Mouse (Mus musculus) lung, embryonic 16.5 days (tissue): ENCODE measurements around the gene Fxyd5. TPM values are rescaled to one million over a fixed set of nuclear protein-coding genes. Genes with fewer than 3 reads are reported as not detected.

Experiments used
- ATAC-seq: fragments of 200-750 bp; cut with Nextera tagmentation; 2 replicates; pipeline ENCODE4 v1.8.0; 2017; ENCODE audit warnings: low read depth, mild to moderate bottlenecking, moderate library complexity
- H3K27ac ChIP-seq: fragments of 300-500 bp; sonication (generic); 2 replicates; pipeline ENCODE4 v1.5.1; 2014; ENCODE audit warnings: mild to moderate bottlenecking, control low read depth, low read length
- H3K27me3 ChIP-seq: fragments of 300-500 bp; sonication (generic); 2 replicates; pipeline ENCODE4 v1.6.1; 2014; ENCODE audit warnings: low read depth, low read length, mixed read lengths; ENCODE audit not compliant: control insufficient read depth, insufficient read depth
- H3K36me3 ChIP-seq: fragments of 300-500 bp; sonication (generic); 2 replicates; pipeline ENCODE4 v1.6.1; 2014; ENCODE audit warnings: low read length; ENCODE audit not compliant: control insufficient read depth, insufficient read depth
- H3K4me1 ChIP-seq: fragments of 300-500 bp; sonication (generic); replicated peaks from 2 replicates; pipeline ENCODE4 v1.6.1; 2014; ENCODE audit warnings: low read length, mixed read lengths; ENCODE audit not compliant: control insufficient read depth, insufficient read depth
- H3K4me2 ChIP-seq: fragments of 300-500 bp; sonication (generic); 2 replicates; pipeline ENCODE4 v1.6.1; 2014; ENCODE audit warnings: low read depth, low read length, control low read depth
- H3K4me3 ChIP-seq: fragments of 300-500 bp; sonication (generic); 2 replicates; pipeline ENCODE4 v1.5.1; 2014; ENCODE audit warnings: mild to moderate bottlenecking, low read length, control low read depth
- H3K9ac ChIP-seq: fragments of 300-500 bp; sonication (generic); 2 replicates; pipeline ENCODE4 v1.6.1; 2014; ENCODE audit warnings: low read length, control low read depth
- H3K9me3 ChIP-seq: fragments of 300-500 bp; sonication (generic); 2 replicates; pipeline ENCODE4 v1.6.1; 2016; ENCODE audit warnings: low read length; ENCODE audit not compliant: control insufficient read depth
- WGBS: fragments of 180-500 bp; shearing (Covaris S2); extraction: QIAGEN DNeasy Blood & Tissue Kit; methylation state at CpG from one replicate; pipeline ENCODE4 v1.1.7; 2014; 5-methylcytosine and 5-hydroxymethylcytosine counted together
- polyA plus RNA-seq: library from polyadenylated mRNA; unstranded; fragments of >200 nt; fragmentation: Nextera tagmentation; extraction: Ambion mirVana; gene quantifications from 2 replicates; pipeline ENCODE4 v1.2.1, GENCODE M21; 2015

Gene Fxyd5
- polyA plus RNA-seq, 1 experiment from 2014 or later = 62.1 TPM

DNA sequence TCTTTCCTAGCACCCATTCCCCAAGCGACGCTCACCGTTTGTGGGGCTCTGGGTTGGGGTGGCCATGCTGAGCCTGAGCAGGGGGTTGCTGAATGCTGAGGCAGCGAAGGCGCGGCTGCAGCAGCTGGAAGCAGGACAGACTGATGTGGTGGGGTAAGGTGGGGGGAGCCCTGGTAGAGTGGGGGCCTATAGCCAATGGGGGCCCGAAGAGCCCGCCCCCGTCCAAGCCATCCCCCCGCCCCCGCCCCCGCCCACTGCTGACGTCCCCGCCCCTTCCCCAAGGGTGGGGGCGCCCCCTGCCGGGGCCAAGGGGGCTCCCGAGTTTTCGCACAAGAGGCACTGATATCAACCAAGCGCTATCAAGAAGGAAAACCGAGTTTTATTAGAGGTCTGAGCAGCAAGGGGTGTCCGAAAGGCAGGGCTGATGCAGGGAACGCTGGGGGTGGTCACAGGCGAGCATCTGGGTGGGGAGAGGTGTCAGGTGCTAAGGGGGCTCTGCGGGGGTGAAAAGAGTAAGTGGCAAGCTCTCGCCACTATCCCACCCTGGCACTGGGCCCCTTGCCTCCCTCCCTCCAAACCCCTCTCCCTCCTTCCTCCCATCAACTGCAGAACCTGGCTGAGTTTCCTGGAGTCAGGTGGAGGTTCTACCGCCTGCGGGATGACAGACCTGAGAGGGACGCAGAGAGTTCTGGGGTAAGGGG is 9.2 kb upstream of the Fxyd5 start, which contains the start of gene Fxyd7:
Fxyd7 (minus strand) TSS at position 147 of the 701 bp plus-strand sequence.
- peak within 1 kb of the TSS; percentile 18; the same call in 1 of the 2 replicates for H3K4me3 ChIP-seq
- no peak for ATAC-seq
- H3K9ac ChIP-seq = no peak within 1 kb of the TSS; the same call in 1 of the 2 replicates
- peaks cover 39% of the 10 kb centered on the region for H3K4me1 ChIP-seq
- WGBS = 3% methylated on average over 26 of the region's 28 CpGs
- peaks cover 41% of the 10 kb centered on the region for H3K27me3 ChIP-seq
- H3K36me3 ChIP-seq = no peaks in the 10 kb centered on the region
- H3K9me3 ChIP-seq = no peaks in the 10 kb centered on the region
- peak within 1 kb of the TSS; percentile 38 for H3K4me2 ChIP-seq
- no peak within 1 kb of the TSS for H3K27ac ChIP-seq

- Histone ChIP-seq H3K9me3 (no peaks in the 10 kb centered on the region), H3K9ac (no peak overlapping the region), H3K36me3 (no peaks in the 10 kb centered on the region), H3K4me3 (peak overlapping the region; percentile 1; the same call in 1 of the 2 replicates), H3K27ac (no peak overlapping the region), H3K4me1 (peaks cover 37% of the 10 kb centered on the region), H3K27me3 (peaks cover 41% of the 10 kb centered on the region), H3K4me2 (peak overlapping the region; percentile 28; the same call in 1 of the 2 replicates)
- no peak for ATAC-seq
- 2% methylated on average over 9 of the region's 9 CpGs for WGBS
Observed at GRCm38 (mm10) chr7:31050921-31051320, 8.6 kb upstream of the Fxyd5 start.

DNA sequence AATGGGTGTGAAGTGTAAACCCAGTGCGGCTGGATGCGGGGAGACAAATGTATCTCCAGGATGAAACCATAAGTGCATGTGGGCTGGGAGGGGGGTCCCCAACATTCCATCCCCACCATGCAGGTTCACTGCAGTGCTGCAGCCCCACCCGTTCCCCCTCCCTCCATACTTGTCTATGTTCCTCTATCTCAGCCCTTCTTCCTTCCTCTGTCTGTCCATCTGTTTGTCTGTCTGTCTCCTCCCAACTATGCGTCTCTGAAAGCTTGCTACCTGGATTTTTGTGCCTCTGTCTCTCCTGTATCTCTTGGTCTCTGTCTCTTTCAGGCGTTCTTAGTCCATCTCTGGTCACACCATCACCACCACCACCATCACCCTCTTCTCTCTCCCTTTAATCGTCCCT is 8.2 kb upstream of the Fxyd5 start:
- 2% methylated on average over 6 of the region's 6 CpGs for WGBS
- Histone ChIP-seq H3K4me1 (peaks cover 36% of the 10 kb centered on the region), H3K4me2 (no peak overlapping the region; the same call in 1 of the 2 replicates), H3K27ac (no peak overlapping the region), H3K27me3 (peaks cover 41% of the 10 kb centered on the region), H3K9ac (no peak overlapping the region; the same call in 1 of the 2 replicates), H3K36me3 (no peaks in the 10 kb centered on the region), H3K9me3 (no peaks in the 10 kb centered on the region), H3K4me3 (no peak overlapping the region)
- no peak for ATAC-seq

- Histone ChIP-seq H3K27ac (no peak overlapping the region), H3K36me3 (no peaks in the 10 kb centered on the region), H3K9ac (no peak overlapping the region; the same call in 1 of the 2 replicates), H3K27me3 (peaks cover 44% of the 10 kb centered on the region), H3K9me3 (no peaks in the 10 kb centered on the region), H3K4me3 (peak overlapping the region; percentile 8; the same call in 1 of the 2 replicates), H3K4me2 (peak overlapping the region; percentile 36), H3K4me1 (peaks cover 33% of the 10 kb centered on the region)
- WGBS = under 1% methylated on average over 10 of the region's 15 CpGs
- ATAC-seq = no peak
Observed at GRCm38 (mm10) chr7:31049846-31050281, 7.6 kb upstream of the Fxyd5 start.

- 19% methylated on average over 5 of the region's 5 CpGs for WGBS
- ATAC-seq = no peak
- no peak overlapping the region for H3K4me3 ChIP-seq
- H3K9ac ChIP-seq = no peak overlapping the region
- H3K27me3 ChIP-seq = peaks cover 44% of the 10 kb centered on the region
- H3K27ac ChIP-seq = no peak overlapping the region
- H3K9me3 ChIP-seq = no peaks in the 10 kb centered on the region
- peak overlapping the region; percentile 36; the same call in 1 of the 2 replicates for H3K4me2 ChIP-seq
- peaks cover 31% of the 10 kb centered on the region for H3K4me1 ChIP-seq
- H3K36me3 ChIP-seq = no peaks in the 10 kb centered on the region
Observed at GRCm38 (mm10) chr7:31049135-31049845, 7.0 kb upstream of the Fxyd5 start.

GRCm38 (mm10) chr7:31041662-31042315 is 492 bp downstream of the Fxyd5 start:
- peak; percentile 83 for ATAC-seq
- peak overlapping the region; percentile 44 for H3K4me3 ChIP-seq
- H3K4me2 ChIP-seq = peak overlapping the region; percentile 48
- WGBS = 3% methylated on average over 28 of the region's 28 CpGs
- H3K9me3 ChIP-seq = no peaks in the 10 kb centered on the region
- H3K4me1 ChIP-seq = no peaks in the 10 kb centered on the region; the same call in 1 of the 2 replicates
- H3K9ac ChIP-seq = peak overlapping the region; percentile 42
- H3K27ac ChIP-seq = peak overlapping the region; percentile 7
- H3K27me3 ChIP-seq = peaks cover 7% of the 10 kb centered on the region; the same call in 1 of the 2 replicates
- H3K36me3 ChIP-seq = no peaks in the 10 kb centered on the region

- Histone ChIP-seq H3K27ac (no peak overlapping the region), H3K4me3 (peak overlapping the region; percentile 44), H3K9ac (no peak overlapping the region; the same call in 1 of the 2 replicates), H3K4me2 (peak overlapping the region; percentile 48), H3K27me3 (peaks cover 7% of the 10 kb centered on the region; the same call in 1 of the 2 replicates), H3K9me3 (no peaks in the 10 kb centered on the region), H3K4me1 (no peaks in the 10 kb centered on the region; the same call in 1 of the 2 replicates), H3K36me3 (no peaks in the 10 kb centered on the region)
- ATAC-seq = no peak
- WGBS = 32% methylated on average over 8 of the region's 8 CpGs
Observed at GRCm38 (mm10) chr7:31041023-31041407, 1.3 kb downstream of the Fxyd5 start.

- WGBS = 63% methylated on average over 12 of the region's 12 CpGs
- no peak overlapping the region; the same call in 1 of the 2 replicates for H3K4me3 ChIP-seq
Observed at GRCm38 (mm10) chr7:31040281-31041022, 1.8 kb downstream of the Fxyd5 start.

More at GRCm38 (mm10) chr7:31040281-31041022, 1.8 kb downstream of the Fxyd5 start:
- Histone ChIP-seq H3K27me3 (peaks cover 7% of the 10 kb centered on the region; the same call in 1 of the 2 replicates), H3K9me3 (no peaks in the 10 kb centered on the region), H3K4me1 (no peaks in the 10 kb centered on the region; the same call in 1 of the 2 replicates), H3K36me3 (no peaks in the 10 kb centered on the region), H3K9ac (no peak overlapping the region), H3K4me2 (no peak overlapping the region), H3K27ac (no peak overlapping the region)
- ATAC-seq = no peak
